Mouse (Mus musculus): Measurements from ENCODE around the gene Guca2a. TPM values are rescaled to one million over a fixed set of nuclear protein-coding genes. Genes with fewer than 3 reads are reported as not detected.
"Not testable (repeated sequence)": the region's sequence is repeated elsewhere in the genome, so short reads cannot be mapped to it uniquely, and the experiment has no call there.

The Guca2a gene
- polyA plus RNA-seq, 1 experiment from 2014 or later: not detected

DNA sequence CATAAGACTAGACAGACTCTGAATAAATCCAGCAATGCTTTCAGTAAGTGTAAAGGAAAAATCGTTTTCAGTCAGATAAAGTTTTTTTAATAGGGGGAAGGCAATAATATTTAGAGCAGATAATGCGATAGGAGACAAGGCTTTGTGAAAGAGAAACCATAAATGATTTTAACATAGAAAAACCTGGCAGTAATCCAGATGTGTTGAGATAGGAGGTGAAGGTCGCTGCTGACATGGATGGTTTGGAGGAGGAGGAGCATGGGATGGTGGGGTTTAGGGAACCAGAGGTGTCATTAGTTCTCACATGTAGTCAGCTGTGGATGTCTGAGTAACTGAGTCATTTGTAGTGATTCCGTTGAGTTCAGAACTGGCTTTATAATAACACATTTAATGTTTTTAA, 22.8 kb upstream of the Guca2a start:
- Histone ChIP-seq H3K4me1 (ENCODE audit: control insufficient read depth, insufficient read depth, low read length) (no peaks in the 10 kb centered on the region), H3K4me2 (no peak overlapping the region), H3K9me3 (replicated peaks; ENCODE audit: control insufficient read depth, low read length) (no peaks in the 10 kb centered on the region), H3K27ac (ENCODE audit: low read depth, low read length) (no peak overlapping the region), H3K4me3 (ENCODE audit: low read depth, low read length) (no peak overlapping the region), H3K27me3 (ENCODE audit: control insufficient read depth, insufficient read depth, low read length) (no peaks in the 10 kb centered on the region), H3K36me3 (ENCODE audit: control insufficient read depth, insufficient read depth, low read length) (peaks cover under 1% of the 10 kb centered on the region), H3K9ac (ENCODE audit: low read depth, low read length) (no peak overlapping the region)
- 73% methylated on average over 4 of the region's 4 CpGs for WGBS (ENCODE audit: insufficient replicate concordance)
- no peak for ATAC-seq (replicated peaks; ENCODE audit: insufficient number of reproducible peaks, low FRiP score, low TSS enrichment)

DNA sequence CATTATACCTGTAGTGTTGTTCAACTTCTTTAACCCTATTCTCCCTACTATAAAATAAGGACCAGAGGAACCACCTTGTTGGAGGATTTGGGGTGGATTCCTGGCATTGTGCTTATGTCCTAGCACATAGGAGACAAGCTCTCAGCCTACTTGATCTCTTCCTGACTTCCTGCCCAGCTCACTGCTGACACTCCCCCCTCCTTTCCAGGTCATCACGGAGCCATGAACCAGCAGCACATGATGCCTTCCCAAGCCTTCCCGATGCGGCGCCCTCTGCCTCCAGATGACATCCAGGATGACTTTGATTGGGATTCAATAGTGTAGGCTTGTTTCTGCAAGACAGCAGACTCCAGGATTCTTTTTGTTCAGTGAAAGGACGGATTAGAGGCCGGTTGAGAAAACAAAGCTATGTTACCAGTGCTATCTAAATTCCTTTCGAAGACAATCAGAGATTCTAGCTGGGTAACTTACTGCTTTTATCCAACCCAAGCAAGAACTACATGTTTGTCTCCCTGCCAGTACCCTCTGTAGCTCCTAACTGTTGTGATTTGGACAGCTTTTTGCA, 11.3 kb upstream of the Guca2a start:
- H3K36me3 ChIP-seq (ENCODE audit: control insufficient read depth, insufficient read depth, low read length): peaks cover 9% of the 10 kb centered on the region; the same call in 1 of the 2 replicates
- no peaks in the 10 kb centered on the region for H3K9me3 ChIP-seq (replicated peaks; ENCODE audit: control insufficient read depth, low read length)
- WGBS (ENCODE audit: insufficient replicate concordance): 58% methylated on average over 7 of the region's 7 CpGs
- H3K27me3 ChIP-seq (ENCODE audit: control insufficient read depth, insufficient read depth, low read length): no peaks in the 10 kb centered on the region
- no peak for ATAC-seq (replicated peaks; ENCODE audit: insufficient number of reproducible peaks, low FRiP score, low TSS enrichment)
- H3K9ac ChIP-seq (ENCODE audit: low read depth, low read length): no peak overlapping the region
- no peak overlapping the region for H3K27ac ChIP-seq (ENCODE audit: low read depth, low read length)
- H3K4me1 ChIP-seq (ENCODE audit: control insufficient read depth, insufficient read depth, low read length): peaks cover 18% of the 10 kb centered on the region
- no peak overlapping the region for H3K4me3 ChIP-seq (ENCODE audit: low read depth, low read length)
- no peak overlapping the region for H3K4me2 ChIP-seq

DNA sequence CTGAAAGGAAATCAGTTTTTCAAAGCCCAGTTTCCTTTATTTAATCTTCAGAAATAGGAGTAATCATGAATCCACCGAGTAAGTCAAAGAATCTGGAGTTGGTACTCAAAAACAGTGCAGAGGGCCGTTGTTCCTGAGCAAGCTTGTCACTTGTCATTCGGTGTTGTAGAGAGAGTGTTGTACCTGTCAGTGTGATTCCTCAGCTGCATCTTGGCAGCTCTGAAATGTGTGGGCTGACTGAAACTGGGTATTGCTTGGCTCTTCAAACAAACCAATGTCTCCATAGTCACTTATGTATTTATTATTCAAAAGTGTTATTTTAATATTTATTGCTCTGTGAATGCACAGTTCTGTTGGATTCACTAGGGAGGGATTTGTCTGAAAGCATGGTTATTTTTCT, 10.6 kb upstream of the Guca2a start:
- peaks cover 26% of the 10 kb centered on the region for H3K4me1 ChIP-seq (ENCODE audit: control insufficient read depth, insufficient read depth, low read length)
- no peak overlapping the region for H3K9ac ChIP-seq (ENCODE audit: low read depth, low read length)
- H3K4me3 ChIP-seq (ENCODE audit: low read depth, low read length): no peak overlapping the region
- no peaks in the 10 kb centered on the region for H3K9me3 ChIP-seq (replicated peaks; ENCODE audit: control insufficient read depth, low read length)
- H3K4me2 ChIP-seq: no peak overlapping the region
- H3K36me3 ChIP-seq (ENCODE audit: control insufficient read depth, insufficient read depth, low read length): peaks cover 9% of the 10 kb centered on the region; the same call in 1 of the 2 replicates
- no peaks in the 10 kb centered on the region for H3K27me3 ChIP-seq (ENCODE audit: control insufficient read depth, insufficient read depth, low read length)
- no peak for ATAC-seq (replicated peaks; ENCODE audit: insufficient number of reproducible peaks, low FRiP score, low TSS enrichment)
- WGBS (ENCODE audit: insufficient replicate concordance): 51% methylated on average over 3 of the region's 3 CpGs
- H3K27ac ChIP-seq (ENCODE audit: low read depth, low read length): no peak overlapping the region; the same call in 1 of the 2 replicates

DNA sequence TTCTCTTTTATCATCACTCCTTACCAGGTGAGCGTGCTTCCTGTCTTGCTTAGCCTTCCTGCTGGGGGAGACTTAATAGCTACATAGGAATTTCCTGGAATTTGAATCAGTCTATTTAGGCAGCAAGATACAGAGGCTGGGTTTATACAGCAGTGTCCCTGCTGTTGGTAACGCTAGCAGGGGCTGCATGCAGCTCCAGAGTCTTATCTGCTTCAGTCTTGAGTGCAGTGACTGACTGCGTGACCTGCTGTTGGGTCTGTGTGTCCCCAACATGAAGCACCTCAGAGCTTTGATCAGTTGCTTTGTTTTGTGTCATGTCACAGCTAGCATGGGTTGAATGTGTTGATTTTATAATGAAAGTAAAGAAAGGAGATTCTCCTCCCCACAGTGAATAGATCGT, 10.2 kb upstream of the Guca2a start:
- WGBS (ENCODE audit: insufficient replicate concordance): 51% methylated on average over 4 of the region's 4 CpGs
- H3K36me3 ChIP-seq (ENCODE audit: control insufficient read depth, insufficient read depth, low read length): peaks cover 9% of the 10 kb centered on the region; the same call in 1 of the 2 replicates
- ATAC-seq (replicated peaks; ENCODE audit: insufficient number of reproducible peaks, low FRiP score, low TSS enrichment): no peak
- H3K27me3 ChIP-seq (ENCODE audit: control insufficient read depth, insufficient read depth, low read length): no peaks in the 10 kb centered on the region
- H3K27ac ChIP-seq (ENCODE audit: low read depth, low read length): peak overlapping the region; percentile 22
- H3K4me3 ChIP-seq (ENCODE audit: low read depth, low read length): no peak overlapping the region
- no peak overlapping the region for H3K9ac ChIP-seq (ENCODE audit: low read depth, low read length)
- no peaks in the 10 kb centered on the region for H3K9me3 ChIP-seq (replicated peaks; ENCODE audit: control insufficient read depth, low read length)
- H3K4me2 ChIP-seq: no peak overlapping the region
- H3K4me1 ChIP-seq (ENCODE audit: control insufficient read depth, insufficient read depth, low read length): peaks cover 30% of the 10 kb centered on the region

DNA sequence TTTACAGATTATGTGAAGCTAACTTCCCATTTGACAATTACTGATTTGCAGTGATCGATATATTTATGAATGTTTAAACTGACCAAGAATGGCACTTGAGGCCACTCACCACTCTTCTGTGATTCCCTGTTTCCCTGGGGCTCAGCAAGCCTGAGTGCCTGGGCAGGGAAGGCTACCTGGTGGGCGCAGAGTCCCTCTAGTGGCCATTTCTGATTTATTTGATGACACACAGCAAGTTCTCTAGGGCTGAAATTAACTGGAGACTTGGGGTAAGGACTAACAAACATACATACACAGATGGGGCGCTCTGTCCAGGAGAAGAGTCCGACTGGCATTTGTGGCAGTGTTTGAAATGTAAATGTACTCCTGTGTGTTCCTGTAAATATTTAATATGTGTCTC, 9.1 kb upstream of the Guca2a start:
- 75% methylated on average over 4 of the region's 4 CpGs for WGBS (ENCODE audit: insufficient replicate concordance)
- not testable (repeated sequence) for ATAC-seq (replicated peaks; ENCODE audit: insufficient number of reproducible peaks, low FRiP score, low TSS enrichment); H3K4me2 ChIP-seq; H3K36me3 ChIP-seq (ENCODE audit: control insufficient read depth, insufficient read depth, low read length); H3K27me3 ChIP-seq (ENCODE audit: control insufficient read depth, insufficient read depth, low read length); H3K9ac ChIP-seq (ENCODE audit: low read depth, low read length); H3K9me3 ChIP-seq (replicated peaks; ENCODE audit: control insufficient read depth, low read length); H3K4me3 ChIP-seq (ENCODE audit: low read depth, low read length); H3K27ac ChIP-seq (ENCODE audit: low read depth, low read length)
- peaks cover 40% of the 10 kb centered on the region for H3K4me1 ChIP-seq (ENCODE audit: control insufficient read depth, insufficient read depth, low read length)

DNA sequence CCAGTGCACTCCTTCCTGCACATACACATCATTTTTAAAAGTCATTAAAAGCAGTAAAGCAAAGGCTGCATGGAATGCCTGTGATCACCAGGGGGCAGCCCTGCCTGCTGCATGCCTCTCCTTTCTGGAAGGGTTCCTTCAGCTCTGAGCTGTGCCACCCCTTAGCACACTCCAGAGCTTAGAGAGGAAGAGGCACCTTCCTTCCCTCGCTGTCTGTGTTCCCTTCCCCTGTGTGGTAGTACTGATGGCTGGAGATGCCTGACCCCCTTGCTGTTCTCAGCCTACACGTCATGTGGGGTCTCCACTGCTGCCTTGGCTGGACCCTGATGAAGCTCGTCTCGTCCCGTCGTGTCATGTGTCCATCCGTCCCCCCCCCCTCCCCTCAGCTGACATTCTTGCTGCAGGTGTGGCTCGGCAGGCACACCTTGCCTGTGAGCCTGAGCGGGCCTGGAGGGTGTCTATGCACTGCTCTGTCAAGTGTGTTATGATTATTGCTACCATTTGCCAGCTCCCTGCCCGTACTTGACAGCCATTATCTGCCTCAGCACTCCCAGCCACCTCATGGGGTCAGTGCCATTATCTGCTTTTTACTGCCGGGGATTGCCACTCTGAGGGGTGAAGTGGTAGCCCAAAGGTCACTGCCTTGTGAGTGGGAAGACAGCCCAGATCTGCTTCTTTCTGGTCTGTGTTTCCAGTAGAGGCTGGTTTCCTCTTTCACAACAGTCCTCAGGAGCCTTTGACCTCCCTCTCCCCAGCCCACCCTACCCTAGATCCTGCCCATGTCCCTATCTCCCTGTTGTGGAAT, 6.2 kb upstream of the Guca2a start:
- H3K4me3 ChIP-seq (ENCODE audit: low read depth, low read length): no peak overlapping the region
- H3K9me3 ChIP-seq (replicated peaks; ENCODE audit: control insufficient read depth, low read length): no peaks in the 10 kb centered on the region
- peak overlapping the region; percentile 2; the same call in 1 of the 2 replicates for H3K4me2 ChIP-seq
- H3K9ac ChIP-seq (ENCODE audit: low read depth, low read length): peak overlapping the region; percentile 39; the same call in 1 of the 2 replicates
- 30% methylated on average over 11 of the region's 11 CpGs for WGBS (ENCODE audit: insufficient replicate concordance)
- peaks cover 3% of the 10 kb centered on the region; the same call in 1 of the 2 replicates for H3K36me3 ChIP-seq (ENCODE audit: control insufficient read depth, insufficient read depth, low read length)
- peak overlapping the region; percentile 46 for H3K27ac ChIP-seq (ENCODE audit: low read depth, low read length)
- H3K4me1 ChIP-seq (ENCODE audit: control insufficient read depth, insufficient read depth, low read length): peaks cover 54% of the 10 kb centered on the region
- peak; percentile 56; the same call in 1 of the 2 replicates for ATAC-seq (replicated peaks; ENCODE audit: insufficient number of reproducible peaks, low FRiP score, low TSS enrichment)
- no peaks in the 10 kb centered on the region for H3K27me3 ChIP-seq (ENCODE audit: control insufficient read depth, insufficient read depth, low read length)

DNA sequence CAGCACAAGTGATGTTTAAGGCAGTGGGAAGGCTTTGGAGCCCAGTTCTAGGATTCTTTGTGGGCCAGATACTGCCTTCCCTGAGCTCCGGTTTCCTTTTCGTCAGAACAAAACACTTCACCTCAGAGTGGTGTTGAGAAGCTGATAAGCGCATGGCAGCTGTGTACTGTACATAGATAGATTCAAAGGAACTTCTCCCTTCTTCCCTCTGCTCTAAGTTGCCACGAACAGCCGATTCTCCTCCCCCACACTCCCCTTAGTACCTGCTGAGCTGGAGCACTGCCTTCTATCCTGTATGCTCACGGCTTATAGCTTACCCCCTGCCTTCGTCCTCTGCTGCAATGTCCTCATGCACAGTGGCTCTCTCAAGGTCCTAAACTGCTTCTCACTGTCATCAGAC, 4.8 kb upstream of the Guca2a start:
- Histone ChIP-seq H3K27me3 (ENCODE audit: control insufficient read depth, insufficient read depth, low read length) (no peaks in the 10 kb centered on the region), H3K27ac (ENCODE audit: low read depth, low read length) (peak overlapping the region; percentile 71), H3K4me3 (ENCODE audit: low read depth, low read length) (no peak overlapping the region), H3K4me1 (ENCODE audit: control insufficient read depth, insufficient read depth, low read length) (peaks cover 54% of the 10 kb centered on the region), H3K9me3 (replicated peaks; ENCODE audit: control insufficient read depth, low read length) (no peaks in the 10 kb centered on the region), H3K4me2 (peak overlapping the region; percentile 16; the same call in 1 of the 2 replicates), H3K36me3 (ENCODE audit: control insufficient read depth, insufficient read depth, low read length) (peaks cover 3% of the 10 kb centered on the region; the same call in 1 of the 2 replicates), H3K9ac (ENCODE audit: low read depth, low read length) (0 out of 2 replicates have a peak overlapping the region, but pooled peaks have one; percentile 5)
- no peak for ATAC-seq (replicated peaks; ENCODE audit: insufficient number of reproducible peaks, low FRiP score, low TSS enrichment)
- WGBS (ENCODE audit: insufficient replicate concordance): 25% methylated on average over 7 of the region's 7 CpGs

DNA sequence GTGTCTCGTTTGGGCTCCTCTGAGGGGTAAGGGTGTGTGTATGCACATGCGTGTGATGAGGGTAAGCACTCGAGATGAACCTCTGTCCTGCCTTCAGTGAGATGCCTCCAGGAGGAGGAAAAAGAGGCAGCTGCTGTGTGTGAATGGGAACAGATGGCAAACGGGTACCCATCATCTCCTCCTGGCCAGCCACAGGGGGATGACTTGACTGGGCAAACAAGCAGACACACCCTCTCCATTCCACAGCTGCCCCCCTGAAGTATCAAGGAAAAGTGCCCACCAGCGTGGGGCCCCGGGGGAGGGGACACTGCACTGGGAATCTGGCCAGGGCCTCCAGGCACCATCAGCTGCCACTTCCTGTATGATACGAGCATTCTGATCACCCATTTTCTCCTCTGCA, 4.2 kb upstream of the Guca2a start:
- Histone ChIP-seq H3K27me3 (ENCODE audit: control insufficient read depth, insufficient read depth, low read length) (no peaks in the 10 kb centered on the region), H3K27ac (ENCODE audit: low read depth, low read length) (peak overlapping the region; percentile 71), H3K36me3 (ENCODE audit: control insufficient read depth, insufficient read depth, low read length) (peaks cover 3% of the 10 kb centered on the region; the same call in 1 of the 2 replicates), H3K9ac (ENCODE audit: low read depth, low read length) (0 out of 2 replicates have a peak overlapping the region, but pooled peaks have one; percentile 22), H3K4me2 (no peak overlapping the region; the same call in 1 of the 2 replicates), H3K4me1 (ENCODE audit: control insufficient read depth, insufficient read depth, low read length) (peaks cover 54% of the 10 kb centered on the region), H3K4me3 (ENCODE audit: low read depth, low read length) (no peak overlapping the region), H3K9me3 (replicated peaks; ENCODE audit: control insufficient read depth, low read length) (no peaks in the 10 kb centered on the region)
- WGBS (ENCODE audit: insufficient replicate concordance): 50% methylated on average over 7 of the region's 7 CpGs
- ATAC-seq (replicated peaks; ENCODE audit: insufficient number of reproducible peaks, low FRiP score, low TSS enrichment): no peak

All from heart, embryonic 11.5 days (tissue).